Mouse (Mus musculus): ENCODE measurements at regions not wholly inside any gene's neighbourhood (a gene's known extent, or its start where the extent isn't known, plus 50 kb on each side); places are given as distances from the start of the nearest gene placed in this dataset.

DNA sequence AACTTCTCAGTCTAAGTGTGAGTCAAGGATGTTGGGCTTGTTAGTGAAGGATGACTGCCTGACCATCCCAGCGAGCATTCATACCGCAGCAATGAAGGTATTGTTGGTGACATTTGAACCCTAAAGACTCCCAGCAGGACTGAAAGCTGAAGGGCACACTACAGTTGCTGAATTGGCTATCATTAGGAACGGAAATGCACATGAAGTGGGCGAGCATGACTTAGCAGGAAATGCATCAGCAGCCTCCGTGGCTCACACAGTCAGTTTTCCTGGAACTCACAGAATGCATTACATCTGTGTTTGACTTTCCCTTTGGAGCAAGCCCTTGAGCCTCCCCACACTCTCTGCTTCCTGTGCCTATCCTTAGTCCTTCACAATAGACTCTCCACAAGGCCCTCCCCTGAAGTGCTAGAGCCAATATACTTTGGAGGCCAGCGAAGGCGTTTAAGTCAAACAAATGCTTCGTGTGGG lies 63.9 kb downstream of the Tmco5 start:
- DNase-seq, result peak; percentile 24

GRCm38 (mm10) chr2:116948538-116948937 lies 70.0 kb downstream of the Tmco5 start:
- DNase-seq, result no peak

DNA sequence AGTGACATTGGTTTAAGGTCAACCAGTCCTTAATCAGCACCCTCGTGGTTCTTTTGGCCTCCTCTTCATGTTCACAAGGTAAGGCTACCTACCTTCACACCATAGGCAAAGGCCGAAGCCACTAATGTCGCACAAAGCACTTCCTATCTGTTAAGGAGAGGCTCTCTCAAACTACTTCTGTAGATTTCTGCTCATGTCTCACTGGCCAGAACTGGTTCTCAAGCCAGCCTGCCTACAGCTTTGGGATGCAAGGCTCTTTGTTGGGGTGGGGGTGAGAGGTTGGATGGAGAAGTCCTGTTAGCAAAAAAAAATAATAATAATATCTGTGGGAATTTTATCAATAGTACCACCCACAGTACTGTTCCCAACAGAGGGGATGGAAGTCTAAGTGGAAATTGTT lies 71.2 kb downstream of the Tmco5 start:
- no peak for DNase-seq

GRCm38 (mm10) chr2:116950154-116950553 lies 71.7 kb downstream of the Tmco5 start:
- DNase-seq, result no peak

DNA sequence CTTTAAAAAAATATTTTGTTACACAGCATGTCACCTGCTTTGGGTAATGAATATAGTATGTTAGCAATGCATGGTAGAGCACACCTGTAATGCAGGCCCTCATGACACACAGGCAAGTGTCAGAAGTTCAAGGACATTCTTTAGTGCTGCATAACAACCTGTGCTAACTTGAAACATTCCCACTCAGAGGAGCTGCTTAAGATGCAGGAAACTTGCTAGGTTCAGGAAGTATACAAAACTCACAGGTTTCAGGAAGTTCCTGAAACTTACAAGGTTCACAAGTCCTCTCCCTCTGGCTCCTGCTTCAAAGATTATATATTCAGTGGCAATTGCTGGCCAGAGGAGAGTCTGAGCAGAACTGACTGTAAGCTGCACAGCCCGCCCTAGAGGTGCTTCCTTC lies 73.0 kb downstream of the Tmco5 start:
- no peak for DNase-seq

- no peak for DNase-seq
These were observed 75.8 kb downstream of the Tmco5 start for GRCm38 (mm10) chr2:116954280-116954679.

- DNase-seq, result no peak
These were observed 76.4 kb downstream of the Tmco5 start for GRCm38 (mm10) chr2:116954896-116955295.

GRCm38 (mm10) chr2:116963116-116963873 lies 84.8 kb downstream of the Tmco5 start:
- no peak for DNase-seq

- DNase-seq, result no peak
These were observed 87.8 kb downstream of the Tmco5 start for GRCm38 (mm10) chr2:116966266-116966665.

GRCm38 (mm10) chr2:116971666-116972613 lies 93.4 kb downstream of the Tmco5 start:
- peak; percentile 56 for DNase-seq

DNA sequence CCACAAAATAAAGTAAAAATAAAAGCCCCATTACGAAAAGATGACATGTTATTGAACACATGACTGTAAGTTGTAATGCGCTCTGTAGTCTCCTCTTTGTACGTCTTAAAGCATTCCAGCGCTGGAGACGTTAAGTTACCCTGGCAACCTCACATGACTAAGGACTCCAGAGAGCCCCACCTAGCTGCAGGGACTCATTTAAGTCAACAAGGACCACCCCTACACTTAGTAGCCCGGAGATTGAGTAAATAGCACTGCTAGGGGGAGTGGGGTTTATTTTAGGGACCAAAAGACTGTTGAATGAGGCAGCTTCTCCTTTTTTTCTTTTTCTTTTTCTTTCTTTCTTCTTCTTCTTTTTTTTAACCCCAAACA lies 94.1 kb downstream of the Tmco5 start:
- peak; percentile 24 for DNase-seq

DNA sequence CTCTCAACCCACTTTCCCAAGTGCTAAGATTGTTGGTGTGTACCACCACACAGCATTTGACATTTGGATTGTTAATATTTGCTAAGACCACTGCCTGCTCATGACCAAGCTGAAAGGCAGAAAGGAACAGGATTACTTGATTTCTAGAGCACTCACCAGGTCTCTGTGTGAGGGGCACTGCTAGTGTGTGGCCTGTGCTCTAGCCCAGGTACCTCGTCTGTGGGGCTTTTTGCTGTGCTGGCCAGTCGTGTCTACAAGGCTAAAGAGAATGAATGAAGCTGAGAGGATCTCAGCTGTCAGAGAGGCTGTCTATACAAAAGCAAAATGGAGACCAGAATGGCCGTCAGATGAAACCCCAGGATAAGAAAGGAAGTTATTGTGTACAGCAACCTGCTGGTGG lies 95.0 kb downstream of the Tmco5 start:
- no peak for DNase-seq

DNA sequence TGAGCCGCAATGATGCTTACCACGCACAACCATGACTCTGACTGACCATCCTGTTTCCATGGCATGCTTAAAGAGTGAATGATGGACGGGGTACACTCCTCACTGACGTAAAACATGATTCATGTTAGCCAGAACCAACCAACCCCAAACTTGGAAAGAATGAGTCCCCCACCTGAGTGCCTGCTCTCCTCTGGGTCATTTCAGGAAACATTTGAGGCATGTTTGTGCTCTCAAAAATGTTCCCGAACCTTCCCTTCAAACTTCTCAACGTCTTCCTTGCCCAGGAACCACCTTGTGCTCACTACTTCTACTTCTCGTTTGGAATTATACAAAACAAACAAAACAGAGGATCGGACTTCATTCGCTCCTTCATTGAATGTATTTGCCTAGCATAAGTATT lies 95.7 kb downstream of the Tmco5 start:
- no peak for DNase-seq

DNA sequence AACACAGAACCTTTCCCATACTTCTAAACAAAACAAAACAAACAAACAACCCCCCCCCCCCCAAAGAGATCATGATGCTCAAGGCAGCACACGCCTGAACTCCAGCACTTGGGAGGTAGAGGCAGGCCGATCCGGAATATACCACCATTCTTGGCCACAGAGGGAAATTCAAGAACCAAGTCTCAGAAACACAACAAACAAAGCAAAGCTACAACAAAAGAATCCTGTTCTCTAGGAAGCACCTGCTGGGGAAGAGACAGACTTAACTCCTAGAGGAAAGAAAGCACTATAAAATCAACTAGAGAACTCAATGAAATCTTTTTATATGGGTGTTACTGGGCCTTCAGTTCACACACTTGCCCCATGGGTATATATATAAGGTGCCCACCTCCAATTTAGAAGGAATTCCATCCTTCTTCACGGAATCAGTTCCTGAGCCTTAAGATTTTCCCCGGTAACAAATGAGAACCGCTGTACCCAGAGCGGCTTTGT lies 96.1 kb downstream of the Tmco5 start:
- no peak for DNase-seq

GRCm38 (mm10) chr2:116975091-116975600 lies 96.7 kb downstream of the Tmco5 start:
- peak; percentile 49 for DNase-seq

DNA sequence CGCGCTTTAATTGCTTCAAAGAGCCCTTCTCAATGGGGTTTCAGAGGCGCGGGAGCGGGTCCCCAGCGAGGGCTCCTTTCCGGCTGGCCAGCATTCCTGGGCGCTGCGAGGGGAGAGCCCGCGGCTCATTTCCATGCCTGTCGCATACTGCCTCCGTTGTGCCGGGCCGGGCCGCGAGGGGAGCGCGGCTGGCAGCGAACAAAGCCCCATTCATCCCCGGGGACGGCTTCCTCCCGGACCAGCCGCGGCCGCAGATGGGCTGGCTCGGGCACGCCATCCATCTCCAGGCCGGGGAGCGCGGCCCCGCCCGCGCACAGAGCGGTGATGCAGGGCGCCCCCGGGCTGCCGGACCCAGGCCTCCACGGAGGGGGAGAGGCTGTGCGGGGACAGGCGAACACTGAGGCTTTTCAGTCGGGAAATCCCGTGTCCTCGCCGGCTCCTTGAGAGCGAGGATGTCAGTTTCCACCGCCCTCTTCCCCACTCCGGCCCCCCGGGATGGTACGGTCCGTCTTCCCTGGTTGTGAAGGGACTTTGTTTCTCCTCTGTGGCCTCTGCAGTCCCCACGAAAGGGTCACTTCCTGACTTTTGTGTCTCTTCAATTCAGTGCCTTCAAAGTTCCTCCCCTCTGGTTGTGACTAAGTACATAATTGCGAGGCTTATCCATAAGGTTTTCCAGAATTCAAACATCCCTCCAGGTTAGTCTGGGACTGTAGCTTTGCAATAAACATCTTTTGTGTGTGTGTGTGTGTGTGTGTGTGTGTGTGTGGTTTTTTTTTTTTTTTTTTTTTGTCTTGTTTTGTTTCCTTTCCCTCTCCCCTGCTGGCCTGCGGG lies 97.3 kb downstream of the Tmco5 start:
- peak; percentile 84 for DNase-seq

GRCm38 (mm10) chr2:116976432-116976750 lies 97.9 kb downstream of the Tmco5 start:
- DNase-seq, result peak; percentile 33

GRCm38 (mm10) chr2:116976951-116977503 lies 98.5 kb downstream of the Tmco5 start:
- peak; percentile 15 for DNase-seq

GRCm38 (mm10) chr2:116977771-116978600 lies 99.5 kb downstream of the Tmco5 start:
- DNase-seq, result no peak

GRCm38 (mm10) chr2:116978809-116979208 lies 100.3 kb downstream of the Tmco5 start:
- no peak for DNase-seq

All from kidney, postnatal 14 days (tissue).